Mouse (Mus musculus) lung, adult 18-20 months (tissue): ENCODE data around the gene Tssk2.
A peak's percentile ranks its signal among the peaks of the same experiment; 100 is the strongest.

Experiments used
- DNase-seq, 2 experiments: peaks; one replicate each; pipeline ENCODE4 v3.0.0; 2022; ENCODE audit warnings: mixed read lengths in 2 of 2

The Tssk2 gene

DNA sequence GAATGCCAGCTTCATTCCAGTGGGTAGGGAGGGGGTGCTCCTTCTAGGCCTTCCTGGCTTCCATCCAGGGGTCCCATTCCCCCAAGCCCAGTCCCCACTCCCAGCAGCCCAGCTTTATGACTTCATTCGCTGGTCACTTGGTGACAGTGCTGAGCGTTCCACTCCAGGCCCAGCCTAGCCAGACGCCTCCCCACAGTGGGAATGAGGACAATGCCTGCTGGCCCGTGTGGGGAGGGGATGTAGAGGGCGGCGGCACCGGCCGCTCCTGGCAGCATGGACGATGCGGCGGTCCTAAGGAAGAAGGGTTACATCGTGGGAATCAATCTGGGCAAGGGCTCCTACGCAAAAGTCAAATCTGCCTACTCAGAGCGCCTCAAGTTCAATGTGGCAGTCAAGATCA, at the start of gene Tssk2, which contains the start of gene Dgcr2:
TSS of gene Tssk2 (plus strand) at position 176 of the 400 bp plus-strand sequence.
TSS of gene Dgcr2 (minus strand) at position 101 of the 400 bp plus-strand sequence.
- DNase-seq: no peak

DNA sequence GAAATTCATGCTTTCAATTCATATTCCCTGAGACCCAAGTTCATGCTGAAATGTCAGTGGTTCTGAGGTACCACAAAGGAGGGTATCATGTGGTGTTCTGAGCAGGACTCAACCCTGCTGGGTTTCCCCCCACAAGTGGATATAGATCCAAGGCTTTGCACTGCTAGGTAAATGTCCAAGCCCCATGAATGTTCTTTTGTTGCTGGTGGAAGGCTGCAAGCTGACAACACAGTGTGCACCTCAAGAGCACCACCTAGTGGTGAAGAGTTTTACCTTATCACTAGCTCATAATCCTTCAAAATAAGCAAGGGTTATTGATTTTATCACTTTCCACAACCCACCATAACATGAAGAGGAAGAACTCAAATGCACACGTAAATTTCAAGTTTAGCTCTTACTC, 49.5 kb upstream of the Tssk2 start:
- peak in 1 of 2 experiments; percentile 15 for DNase-seq

DNA sequence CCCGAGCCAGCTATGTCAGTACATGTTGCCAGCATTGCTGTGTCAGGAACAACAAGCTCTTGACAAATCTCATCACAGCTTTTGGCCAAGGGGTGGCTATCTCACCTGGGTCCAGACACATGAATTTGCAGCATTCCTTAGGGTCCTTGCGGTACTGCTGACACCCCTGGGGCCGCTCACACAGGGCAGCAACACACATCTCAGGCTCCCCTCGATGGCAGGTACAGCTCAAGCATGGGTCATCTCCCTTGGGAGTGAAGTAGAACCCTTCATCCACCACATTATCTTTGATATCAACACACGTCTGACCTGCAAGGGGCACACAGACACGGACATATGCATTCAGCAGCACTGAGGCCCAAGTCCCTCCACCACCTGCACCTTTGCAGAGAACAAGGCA, 49.0 kb upstream of the Tssk2 start:
- no peak for DNase-seq

DNA sequence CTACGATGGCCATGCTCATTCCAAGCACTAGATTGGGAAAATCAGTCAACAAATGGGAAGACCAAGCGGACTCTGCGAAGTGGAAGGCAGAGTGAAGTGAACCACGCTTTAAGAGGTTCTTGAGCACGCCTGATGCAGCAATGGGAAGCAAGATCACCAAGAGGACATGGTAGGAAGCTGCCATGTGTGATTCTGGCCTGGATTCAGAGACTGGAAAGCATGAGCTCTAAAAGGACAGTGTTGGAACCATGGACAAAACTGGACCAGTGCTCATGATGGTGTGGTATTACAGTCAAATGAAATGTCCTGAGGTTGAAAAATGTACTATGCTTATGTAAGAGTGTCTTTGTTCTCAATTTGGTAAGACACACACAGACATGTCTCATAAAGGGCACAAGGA, 47.1 kb upstream of the Tssk2 start:
- DNase-seq: no peak

GRCm38 (mm10) chr16:17851860-17852259, 46.6 kb upstream of the Tssk2 start:
- no peak for DNase-seq

GRCm38 (mm10) chr16:17853263-17853662, 45.2 kb upstream of the Tssk2 start:
- no peak for DNase-seq

DNA sequence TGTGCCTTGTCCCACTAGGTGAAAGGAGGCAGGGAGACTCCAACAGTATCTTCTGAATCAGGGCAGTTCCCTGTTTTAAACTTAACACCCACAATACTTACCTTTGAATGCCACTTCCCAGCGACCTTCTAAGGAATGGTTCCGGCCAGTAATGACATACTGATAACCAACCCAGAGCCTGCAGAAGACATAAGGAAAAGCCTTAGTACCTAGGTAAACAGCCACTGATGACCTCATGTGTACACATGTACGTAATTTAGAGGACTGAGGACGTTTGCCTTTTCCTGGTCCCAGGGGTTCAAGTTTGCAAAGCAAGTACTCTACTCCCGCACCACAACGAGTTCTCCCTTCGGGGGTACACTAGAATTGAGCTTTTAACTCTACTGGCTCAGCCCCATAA, 41.3 kb upstream of the Tssk2 start:
- no peak for DNase-seq

GRCm38 (mm10) chr16:17858592-17858991, 39.8 kb upstream of the Tssk2 start:
- DNase-seq: no peak

DNA sequence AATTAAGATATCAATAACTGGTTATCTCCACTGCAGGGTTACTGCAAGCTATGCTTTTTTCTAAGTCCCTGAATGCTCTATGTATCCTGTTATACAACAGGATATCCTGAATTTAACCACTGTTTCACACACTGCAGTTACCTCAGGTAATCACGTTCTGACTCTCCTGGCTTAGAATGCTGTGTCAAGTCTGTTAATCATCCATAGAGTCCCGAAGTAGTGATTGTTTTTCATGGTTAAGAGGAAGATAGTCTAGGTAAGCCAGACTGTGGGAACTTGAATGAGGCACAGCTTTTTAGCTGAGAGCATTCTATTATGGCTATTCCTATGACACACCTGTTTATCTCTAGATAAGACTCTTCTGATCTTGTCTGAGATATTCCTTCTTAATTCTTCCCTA, 33.1 kb upstream of the Tssk2 start:
- no peak for DNase-seq

DNA sequence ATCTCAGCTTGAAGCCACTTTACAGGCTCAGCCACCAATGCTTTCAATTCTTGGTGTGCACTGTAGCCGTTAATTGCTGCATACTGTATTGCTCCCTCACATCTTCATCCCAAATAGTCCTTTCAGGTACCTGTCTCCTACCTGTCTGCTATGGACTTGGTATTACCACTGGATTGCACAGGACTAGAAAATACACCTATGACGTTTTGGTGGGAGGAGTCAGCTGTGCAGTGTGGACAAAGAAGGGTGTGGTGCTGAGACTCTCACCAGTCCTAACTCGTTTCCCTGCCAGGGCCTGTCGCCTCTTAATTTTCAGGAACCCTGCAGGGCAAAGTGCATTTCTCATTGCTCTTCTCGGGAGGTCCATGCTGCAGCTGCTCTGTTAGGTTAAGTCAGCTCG, 32.7 kb upstream of the Tssk2 start:
- peak; percentile 27 to 55 for DNase-seq

DNA sequence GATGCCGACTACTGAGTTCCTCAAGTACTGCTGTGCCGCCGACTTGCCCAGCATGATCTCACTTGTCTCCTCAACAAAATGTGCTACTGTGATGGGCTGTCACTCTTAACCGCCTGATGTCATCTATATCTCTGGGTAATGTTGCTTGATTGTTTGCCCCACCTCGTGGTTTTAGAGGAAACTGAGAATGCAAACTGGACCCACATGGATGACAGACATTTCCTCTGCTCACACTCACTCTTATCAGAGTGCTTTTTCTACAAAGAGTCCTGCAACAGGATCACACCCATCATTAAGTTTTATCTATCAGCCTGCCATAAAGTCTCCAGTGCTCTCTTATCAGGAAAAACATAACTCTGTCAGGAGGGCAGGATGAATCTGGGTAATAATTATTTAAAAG, 27.2 kb upstream of the Tssk2 start:
- DNase-seq: no peak

DNA sequence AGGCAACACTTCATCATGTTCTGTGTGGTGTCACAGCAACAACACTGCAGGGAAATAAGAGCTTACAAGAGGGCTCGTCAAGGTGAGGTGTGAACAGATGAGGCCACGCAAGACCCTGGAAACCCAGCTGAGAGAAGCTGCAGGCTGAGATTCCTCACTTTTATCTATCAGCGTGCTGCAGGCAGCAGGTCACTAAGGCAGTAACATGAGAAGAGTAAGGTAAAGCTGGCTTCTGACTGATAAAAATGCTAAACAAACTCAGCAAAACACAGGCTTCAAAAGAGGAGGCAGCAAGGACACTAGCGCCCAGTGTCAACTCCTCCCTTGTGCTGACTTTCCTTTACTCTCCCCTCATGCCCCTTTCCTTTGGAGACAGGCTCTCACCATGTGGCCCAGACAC, 25.4 kb upstream of the Tssk2 start:
- DNase-seq: no peak

DNA sequence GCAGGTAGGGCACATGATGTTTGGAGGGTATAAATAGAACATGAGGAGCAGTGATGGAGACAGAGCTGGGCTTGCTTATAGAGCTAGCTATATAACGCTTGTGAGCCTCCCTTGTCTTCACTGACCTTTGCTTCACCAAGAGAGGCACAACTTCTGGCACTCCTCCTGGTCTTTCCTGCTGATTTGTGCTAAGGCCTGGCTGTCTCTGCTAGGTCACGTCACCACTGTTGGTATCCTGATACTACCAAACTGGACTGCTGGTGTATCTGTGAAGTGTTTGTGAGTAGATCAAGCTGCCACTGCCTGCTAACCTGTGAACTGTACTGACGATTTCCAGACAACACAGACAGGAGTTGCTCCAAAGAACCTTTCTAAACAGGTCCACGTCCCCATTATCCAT, 23.3 kb upstream of the Tssk2 start:
- DNase-seq: no peak

GRCm38 (mm10) chr16:17876096-17876495, 22.3 kb upstream of the Tssk2 start:
- no peak for DNase-seq

DNA sequence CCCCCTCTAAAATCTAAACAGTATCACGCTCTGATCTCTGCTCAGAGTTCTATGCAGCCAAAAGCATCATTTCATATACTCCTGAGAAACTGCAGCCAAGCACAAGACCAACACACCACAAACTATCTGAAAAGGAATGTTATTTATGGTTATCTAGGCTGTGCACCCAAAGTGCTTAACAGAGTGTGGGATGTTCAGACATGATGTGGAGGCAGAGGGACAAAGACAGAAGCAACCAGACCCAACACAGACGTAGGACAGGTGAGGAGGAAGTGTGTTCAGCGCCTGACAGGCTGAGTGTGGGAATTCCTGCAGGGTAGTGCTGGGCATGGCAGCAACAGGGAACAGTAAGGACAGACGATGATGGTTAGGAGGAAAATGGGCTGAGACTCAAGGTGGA, 18.9 kb upstream of the Tssk2 start:
- no peak for DNase-seq

GRCm38 (mm10) chr16:17882196-17882595, 16.2 kb upstream of the Tssk2 start:
- peak; percentile 40 to 59 for DNase-seq

GRCm38 (mm10) chr16:17884116-17884515, 14.3 kb upstream of the Tssk2 start:
- DNase-seq: peak in 1 of 2 experiments; percentile 39

DNA sequence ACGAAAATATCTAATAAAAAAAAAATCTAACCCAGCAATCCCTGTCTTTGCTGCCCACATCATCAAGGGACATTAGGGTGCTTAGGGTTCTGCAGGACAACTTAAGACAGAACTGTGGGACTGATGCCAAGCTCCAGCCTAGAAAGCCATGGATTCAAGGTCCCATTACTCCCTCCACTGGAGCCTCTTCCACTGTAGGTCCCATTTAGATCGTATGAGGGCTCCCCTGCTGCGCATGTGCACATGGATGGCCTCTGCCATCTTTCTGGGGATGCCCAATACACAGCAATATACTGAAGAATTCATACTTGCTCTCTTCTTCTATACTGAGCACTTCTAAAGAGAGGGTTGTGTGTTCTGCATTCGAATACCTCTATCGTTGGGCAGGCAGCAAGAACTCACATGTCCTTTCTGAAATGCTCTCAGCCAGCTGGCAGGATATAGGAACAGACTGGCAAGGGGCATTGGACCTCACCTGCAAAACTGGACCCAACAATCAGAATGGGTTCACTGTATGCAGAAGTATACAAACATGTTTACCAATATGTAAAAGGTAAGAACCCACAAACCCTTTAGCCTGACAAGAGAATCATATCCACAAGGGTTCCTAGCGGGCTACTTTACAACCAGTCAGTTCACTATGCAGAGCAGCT, 8.6 kb upstream of the Tssk2 start:
- no peak for DNase-seq

GRCm38 (mm10) chr16:17890342-17890727, 8.1 kb upstream of the Tssk2 start:
- DNase-seq: no peak

DNA sequence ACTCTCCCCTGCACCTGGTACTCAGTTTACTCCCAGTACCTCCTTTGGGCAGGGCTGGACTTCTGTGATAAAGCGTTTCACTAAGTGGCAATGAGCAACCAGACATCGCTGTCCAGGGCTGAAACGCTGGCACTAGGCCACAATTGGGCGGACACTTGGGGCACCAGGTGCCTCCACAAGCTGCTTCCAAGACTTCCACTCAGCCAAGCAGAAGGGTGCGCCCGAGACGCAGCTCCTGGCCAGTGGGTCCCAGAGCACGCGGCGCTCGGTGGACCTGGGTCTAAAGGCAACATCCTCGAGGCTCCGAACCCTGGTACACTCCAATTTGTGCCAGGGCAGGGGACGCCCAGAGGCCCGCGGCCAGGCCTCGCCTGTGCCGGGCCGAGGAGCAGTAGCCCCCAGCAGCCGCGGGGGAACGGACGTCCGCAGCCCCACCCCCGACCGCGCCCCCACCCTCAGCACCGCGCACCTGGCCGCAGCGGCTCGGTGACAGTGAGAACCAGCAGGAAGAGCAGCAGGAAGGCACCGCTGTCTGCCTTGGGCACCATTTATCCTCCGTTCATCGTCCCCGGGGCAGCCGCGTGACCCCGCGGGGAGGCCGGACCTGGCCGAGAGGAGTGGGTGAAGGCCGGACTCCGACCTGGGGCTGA, 7.4 kb upstream of the Tssk2 start:
- peak; percentile 83 to 88 for DNase-seq

GRCm38 (mm10) chr16:17891567-17891959, 6.9 kb upstream of the Tssk2 start, which contains the start of gene Gm20518:
TSS of gene Gm20518 (minus strand) at chr16:17891671.
- DNase-seq: peak; percentile 98 to 99

DNA sequence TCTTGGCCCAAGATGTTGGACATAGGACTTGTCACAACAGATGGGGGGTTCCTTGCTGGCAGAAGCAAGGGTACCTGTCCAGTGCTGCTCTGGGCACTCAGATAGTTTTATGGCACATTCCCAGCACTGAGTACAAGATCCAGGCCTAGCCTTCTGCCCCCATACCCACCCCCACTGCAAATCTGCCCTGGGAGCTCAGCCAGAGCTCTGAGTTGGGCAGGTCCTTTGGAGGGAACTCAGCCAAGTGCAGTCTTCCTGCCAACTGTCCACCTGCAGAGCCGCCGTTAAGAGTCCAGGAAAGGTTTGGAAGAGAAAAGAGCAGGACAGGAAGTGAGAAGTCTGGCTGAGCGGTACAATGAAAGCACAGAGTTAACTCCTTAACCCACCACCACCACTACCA, 5.8 kb upstream of the Tssk2 start:
- DNase-seq: peak; percentile 59 to 69

- DNase-seq: no peak
Measured at GRCm38 (mm10) chr16:17893923-17894322, 4.5 kb upstream of the Tssk2 start, which contains the start of gene Tssk1. TSS of gene Tssk1 (plus strand) at chr16:17894223.

- DNase-seq: no peak
Measured at GRCm38 (mm10) chr16:17896091-17896490, 2.3 kb upstream of the Tssk2 start.
